Mouse (Mus musculus): ENCODE measurements at regions not wholly inside any gene's neighbourhood (a gene's known extent, or its start where the extent isn't known, plus 50 kb on each side); places are given as distances from the start of the nearest gene placed in this dataset.

DNA sequence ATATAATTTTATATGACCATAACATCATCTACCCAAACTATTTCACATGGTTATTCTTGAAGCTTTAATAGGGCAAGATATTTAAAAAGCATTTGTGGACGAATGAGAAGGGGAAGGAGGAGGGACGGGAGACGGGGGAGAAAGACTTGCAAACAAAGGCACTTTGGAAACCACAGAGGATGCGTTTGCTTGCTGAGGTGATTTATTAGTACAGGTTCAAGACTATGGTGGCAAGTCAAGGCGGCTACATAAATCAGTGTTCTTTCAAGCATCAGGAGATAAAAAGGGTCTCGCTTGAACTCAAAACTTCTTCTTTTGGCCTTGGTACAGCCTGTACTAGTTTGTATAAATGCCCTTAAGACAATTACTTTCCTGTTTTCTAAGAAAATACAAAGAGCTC is 183.8 kb upstream of the Nr4a3 start:
- TF ChIP-seq CTCF (IDR thresholded peaks at IDR 0.05; ENCODE audit: control insufficient read depth, insufficient read depth, insufficient read length) (no peak), USF1 (IDR thresholded peaks at IDR 0.05; ENCODE audit: low read depth) (no peak), MYOD1 (IDR thresholded peaks at IDR 0.05; ENCODE audit: control insufficient read depth, insufficient read length, low read depth) (no peak), FOSL1 (IDR thresholded peaks at IDR 0.05; ENCODE audit: insufficient read depth, low read length, poor library complexity, severe bottlenecking) (no peak), MYOG (IDR thresholded peaks at IDR 0.05; ENCODE audit: control insufficient read depth, extremely low read depth, insufficient read length) (no peak), CEBPB (IDR thresholded peaks at IDR 0.05; ENCODE audit: low read depth) (no peak), MAX (IDR thresholded peaks at IDR 0.05) (no peak)
